Mouse (Mus musculus) cerebellum, postnatal 10 days (tissue): ENCODE measurements around the gene Uvrag.
A peak's percentile ranks its signal among the peaks of the same experiment; 100 is the strongest.

ENCODE experiments used
- DNase-seq, 2 experiments: peaks; one replicate each; pipeline ENCODE4 v3.0.0; 2021; ENCODE audit warnings: mixed read lengths in 2 of 2

The Uvrag gene

GRCm38 (mm10) chr7:99162462-99162861 lies 21.5 kb upstream of the Uvrag start:
- no peak for DNase-seq

GRCm38 (mm10) chr7:99161961-99162360 lies 21.0 kb upstream of the Uvrag start:
- DNase-seq = no peak

GRCm38 (mm10) chr7:99161529-99161928 lies 20.6 kb upstream of the Uvrag start:
- no peak for DNase-seq

- no peak for DNase-seq
These were observed 20.1 kb upstream of the Uvrag start for GRCm38 (mm10) chr7:99160995-99161394.

GRCm38 (mm10) chr7:99159446-99159845 lies 18.5 kb upstream of the Uvrag start:
- DNase-seq = no peak

GRCm38 (mm10) chr7:99158904-99159303 lies 18.0 kb upstream of the Uvrag start:
- DNase-seq = no peak

GRCm38 (mm10) chr7:99158011-99158410 lies 17.1 kb upstream of the Uvrag start:
- no peak for DNase-seq

- DNase-seq = no peak
These were observed 15.8 kb upstream of the Uvrag start for GRCm38 (mm10) chr7:99156737-99157136.

GRCm38 (mm10) chr7:99155311-99156289 lies 14.7 kb upstream of the Uvrag start:
- DNase-seq = peak; percentile 33 to 46

- no peak for DNase-seq
These were observed 13.8 kb upstream of the Uvrag start for GRCm38 (mm10) chr7:99154648-99155151.

- no peak for DNase-seq
These were observed 12.8 kb upstream of the Uvrag start for GRCm38 (mm10) chr7:99153686-99154202.

GRCm38 (mm10) chr7:99152756-99153155 lies 11.8 kb upstream of the Uvrag start:
- DNase-seq = no peak

GRCm38 (mm10) chr7:99151342-99151741 lies 10.4 kb upstream of the Uvrag start:
- peak; percentile 98 for DNase-seq

- no peak for DNase-seq
These were observed 8.1 kb upstream of the Uvrag start for GRCm38 (mm10) chr7:99149017-99149416.

GRCm38 (mm10) chr7:99147494-99147893 lies 6.6 kb upstream of the Uvrag start:
- DNase-seq = no peak

- DNase-seq = no peak
These were observed 6.0 kb upstream of the Uvrag start for GRCm38 (mm10) chr7:99146906-99147305.

GRCm38 (mm10) chr7:99146011-99146410 lies 5.1 kb upstream of the Uvrag start:
- no peak for DNase-seq

GRCm38 (mm10) chr7:99144616-99145015 lies 3.7 kb upstream of the Uvrag start:
- DNase-seq = no peak

GRCm38 (mm10) chr7:99143244-99143643 lies 2.3 kb upstream of the Uvrag start:
- DNase-seq = no peak

GRCm38 (mm10) chr7:99141919-99142606 lies 1.1 kb upstream of the Uvrag start:
- no peak for DNase-seq

GRCm38 (mm10) chr7:99140511-99140910 lies 430 bp downstream of the Uvrag start:
- no peak for DNase-seq

GRCm38 (mm10) chr7:99139841-99140491 lies 975 bp downstream of the Uvrag start:
- peak; percentile 24 to 27 for DNase-seq

- no peak for DNase-seq
These were observed 3.4 kb downstream of the Uvrag start for GRCm38 (mm10) chr7:99137541-99137940.
